Mouse (Mus musculus): ENCODE measurements around the gene Gm28870.
"Not testable (repeated sequence)": the region's sequence is repeated elsewhere in the genome, so short reads cannot be mapped to it uniquely, and the experiment has no call there.

Gm28870 gene

GRCm38 (mm10) chrY:50096976-50097375, at the start of gene Gm28870:
Gm28870 (plus strand) TSS chrY:50097276.
- CTCF ChIA-PET, POLR2A ChIA-PET: not testable (repeated sequence)
